Mouse (Mus musculus) embryonic stem cell, embryonic (primary cell): ENCODE measurements around the gene Btg4.
"Not testable (repeated sequence)": the region's sequence is repeated elsewhere in the genome, so short reads cannot be mapped to it uniquely, and the experiment has no call there.

ENCODE experiments used
- CTCF ChIA-PET, 4 experiments: fragments of 300-600 bp in 2 of 4; fragments of 350-600 bp in 2 of 4; sonication (Branson Sonifier 250); formaldehyde crosslinking; loops; one replicate each; lab custom pipeline; 2022; ENCODE audit warnings: inconsistent platforms in 2 of 4; lab: Charles Lee
- POLR2A ChIA-PET, 4 experiments: fragments of 300-600 bp in 2 of 4; fragments of 350-600 bp in 2 of 4; sonication (Branson Sonifier 250); formaldehyde crosslinking; loops; one replicate each; lab custom pipeline; 2022; ENCODE audit warnings: antibody characterized with exemption in 4 of 4, inconsistent platforms in 1 of 4; lab: Charles Lee

The Btg4 gene

GRCm38 (mm10) chr9:51075780-51076179 lies 15.1 kb downstream of the Btg4 start:
- POLR2A ChIA-PET: interaction anchor here in 3 of 4 experiments (0.6 to 0.9 kb wide), 3 partner anchors 19 to 221 kb away, joined by 3 to 5 read pairs (median 4); no protein-coding TSS in a partner anchor
- CTCF ChIA-PET: no interaction called here

- ChIA-PET POLR2A (interaction anchor here (0.6 to 1.1 kb wide), 4 partner anchors 20 to 221 kb away, joined by 3 to 5 read pairs (median 4); no protein-coding TSS in a partner anchor), CTCF (interaction anchor here in 2 of 4 experiments (0.6 to 1.4 kb wide), 2 partner anchors 85 to 901 kb away, joined by 3 read pairs; no protein-coding TSS in a partner anchor)
Measured at GRCm38 (mm10) chr9:51076300-51076978, 15.7 kb downstream of the Btg4 start.

DNA sequence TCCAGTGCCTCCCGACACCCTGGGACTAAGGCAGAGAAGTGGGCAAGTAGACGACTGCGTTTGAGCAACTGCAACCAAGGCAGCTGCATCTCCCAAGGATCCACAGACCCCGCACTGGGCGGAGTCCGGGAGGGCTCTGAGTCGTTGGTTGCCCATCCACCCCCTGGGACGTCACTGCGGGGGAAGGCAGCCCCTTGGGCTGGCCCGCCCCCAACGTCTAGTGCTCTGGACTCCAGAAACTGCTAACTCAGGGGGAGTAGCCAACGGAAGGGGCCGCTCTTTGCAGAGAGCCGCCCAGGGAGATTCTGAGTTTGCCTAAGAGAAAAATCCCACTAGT lies 16.2 kb downstream of the Btg4 start, which contains the start of gene Layn:
Gene Layn (minus strand): TSS at position 116 of the 337 bp plus-strand sequence.
- POLR2A ChIA-PET: interaction anchor here in 1 of 4 experiments (1.1 kb wide), 1 partner anchor 27 kb away, joined by 4 read pairs; no protein-coding TSS in a partner anchor

DNA sequence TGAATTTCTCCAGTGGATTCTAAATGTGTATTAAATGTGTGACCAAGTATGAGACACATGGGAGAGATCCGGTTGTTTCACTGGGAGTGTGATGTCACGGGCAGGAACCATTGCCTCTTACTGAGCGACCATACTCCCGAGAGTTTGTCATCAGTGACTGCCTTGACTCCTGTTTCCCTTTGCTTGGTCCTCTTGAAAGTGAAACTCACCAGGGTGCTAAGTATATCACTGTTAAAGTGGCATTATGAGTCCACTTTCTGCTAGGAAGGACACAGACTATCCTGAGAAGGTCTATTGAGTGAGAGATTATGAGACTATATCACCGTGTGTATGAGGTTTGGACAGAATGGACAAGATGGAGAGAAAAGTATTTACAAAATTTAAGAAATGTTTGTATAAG lies 20.9 kb downstream of the Btg4 start:
- POLR2A ChIA-PET: no interaction called here
- CTCF ChIA-PET: no interaction called here

More for the DNA sequence above, 16.2 kb downstream of the Btg4 start, which contains the start of gene Layn:
- CTCF ChIA-PET: interaction anchor here in 1 of 4 experiments (0.9 to 1.4 kb wide), 2 partner anchors 25 to 85 kb away, joined by 3 read pairs; partner anchors contain the start of gene 4833427G06Rik

GRCm38 (mm10) chr9:51093697-51094096 lies 33.0 kb downstream of the Btg4 start:
- ChIA-PET CTCF (no interaction called here), POLR2A (no interaction called here)

- ChIA-PET POLR2A (no interaction called here), CTCF (no interaction called here)
Measured at GRCm38 (mm10) chr9:51096306-51096705, 35.6 kb downstream of the Btg4 start.

DNA sequence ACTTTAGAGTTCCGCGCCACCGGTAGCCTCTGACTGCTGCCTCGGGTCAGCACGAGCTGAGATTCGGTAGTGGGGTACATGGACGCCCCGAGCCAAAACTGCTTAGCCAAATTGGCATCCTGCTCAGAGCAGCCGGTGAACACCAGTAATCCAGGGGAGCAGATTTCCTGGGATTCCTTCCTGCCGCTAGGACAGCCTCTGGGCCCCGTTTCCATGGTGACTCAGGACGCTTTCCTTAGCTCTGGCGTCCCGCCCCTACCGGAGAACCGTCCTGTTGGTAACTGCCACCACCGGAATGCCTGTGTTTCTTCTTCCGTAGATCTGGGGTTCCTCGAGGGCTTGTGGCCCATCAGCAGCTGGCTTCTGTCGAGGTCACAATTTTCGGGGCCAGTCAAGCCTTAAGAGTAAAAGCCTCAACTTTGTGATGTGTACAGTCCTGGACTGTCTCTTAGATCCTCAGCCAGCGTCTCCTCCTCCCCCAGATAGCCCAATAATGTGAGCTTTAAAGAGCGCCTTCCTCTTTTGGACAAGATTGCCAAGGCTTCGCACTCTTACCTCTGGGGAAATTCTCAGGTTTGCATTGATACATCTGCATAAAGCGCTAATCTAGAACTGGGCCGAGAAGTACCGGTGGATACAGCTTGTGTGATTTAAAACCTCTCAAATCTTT lies 41.2 kb downstream of the Btg4 start, which contains the start of gene 4833427G06Rik:
Gene 4833427G06Rik (minus strand): TSS at position 323 of the 670 bp plus-strand sequence.
- ChIA-PET POLR2A (interaction anchor here in 3 of 4 experiments (0.6 to 1.2 kb wide), 5 partner anchors 14 to 367 kb away, joined by 3 to 5 read pairs (median 4); no protein-coding TSS in a partner anchor), CTCF (interaction anchor here in 3 of 4 experiments (0.6 to 1.4 kb wide), 6 partner anchors 24 to 1709 kb away, joined by 3 to 8 read pairs (median 4); no protein-coding TSS in a partner anchor)

DNA sequence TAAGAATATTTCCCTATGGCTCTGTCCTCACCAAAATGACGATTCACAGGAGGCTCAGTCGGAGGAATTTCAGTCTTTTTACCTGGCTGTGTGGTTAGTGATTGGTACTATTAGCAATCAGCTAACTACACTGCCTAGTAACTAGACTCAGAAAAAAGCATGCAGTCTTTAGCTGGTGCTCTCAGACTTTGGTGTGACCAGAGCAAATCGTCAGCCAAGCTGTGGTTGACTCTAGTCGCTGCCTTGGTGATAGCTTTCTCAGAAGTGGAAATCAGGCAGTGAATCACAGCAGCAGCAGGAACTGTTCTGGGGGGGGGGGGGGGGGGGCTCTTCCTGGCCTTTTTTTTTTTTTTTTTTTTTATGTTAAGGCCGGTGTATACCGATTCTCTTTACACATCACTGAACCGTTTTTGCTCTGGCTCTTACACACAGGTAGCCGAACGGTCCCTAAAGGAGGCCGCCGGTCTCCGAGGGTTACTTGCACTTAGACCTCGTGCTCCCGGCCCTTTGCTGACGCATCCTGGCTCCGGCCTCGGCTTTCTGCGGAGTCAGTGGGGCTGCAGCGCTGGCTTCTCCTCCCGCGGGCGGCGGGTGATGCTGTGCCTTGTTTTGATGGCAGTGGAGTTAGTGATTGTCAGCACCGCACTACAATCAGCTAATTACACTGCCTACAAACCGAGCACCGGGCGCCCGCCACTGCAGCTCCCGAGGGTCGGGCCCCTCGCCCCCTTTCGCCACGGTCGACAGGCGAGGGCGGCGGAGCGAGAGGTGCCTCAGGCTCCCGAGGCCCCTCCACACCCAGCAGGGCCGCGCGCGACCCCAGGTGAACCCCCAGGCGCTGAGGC lies 42.5 kb downstream of the Btg4 start:
- CTCF ChIA-PET: interaction anchor here in 3 of 4 experiments (0.6 to 1.4 kb wide), 4 partner anchors 26 to 659 kb away, joined by 3 to 10 read pairs (median 4); no protein-coding TSS in a partner anchor
- POLR2A ChIA-PET: interaction anchor here (0.6 to 1.4 kb wide), 10 partner anchors 13 to 1521 kb away, joined by 3 to 5 read pairs (median 4); partner anchors contain the start of genes Layn (in 1 of the 4), Sdhd (in 1 of the 4) and Timm8b (in 1 of the 4)

GRCm38 (mm10) chr9:51103808-51104514 lies 43.3 kb downstream of the Btg4 start:
- ChIA-PET POLR2A (interaction anchor here in 3 of 4 experiments (0.7 to 1.4 kb wide), 4 partner anchors 26 to 500 kb away, joined by 3 to 5 read pairs (median 4); partner anchors contain the start of genes Layn (in 1 of the 3), Sdhd (in 1 of the 3) and Timm8b (in 1 of the 3)), CTCF (no interaction called here)

- CTCF ChIA-PET: no interaction called here
- POLR2A ChIA-PET: no interaction called here
Measured at GRCm38 (mm10) chr9:51105751-51106150, 45.0 kb downstream of the Btg4 start.

GRCm38 (mm10) chr9:51114767-51115166 lies 54.1 kb downstream of the Btg4 start:
- ChIA-PET POLR2A (no interaction called here), CTCF (no interaction called here)

DNA sequence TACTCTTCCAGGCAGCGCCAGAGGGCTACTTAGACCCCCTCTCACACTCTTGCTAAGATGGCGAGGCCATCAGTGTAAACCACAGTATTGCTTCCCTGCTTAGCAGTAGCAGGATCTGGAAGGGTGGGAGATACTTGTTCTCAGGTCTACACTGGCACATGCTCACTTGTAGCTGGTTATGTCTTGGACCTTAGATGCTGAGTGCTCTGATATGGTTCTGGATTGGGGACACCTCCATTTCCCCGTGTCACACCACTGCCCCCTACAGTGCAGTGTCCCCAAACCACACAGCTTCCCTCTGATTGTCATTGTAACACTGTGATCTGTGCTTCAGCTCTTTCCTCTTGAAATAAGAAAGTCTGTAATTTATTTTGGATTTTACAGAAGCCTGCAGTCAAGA lies 76.3 kb downstream of the Btg4 start:
- CTCF ChIA-PET: interaction anchor here in 3 of 4 experiments (0.5 to 1.5 kb wide), 8 partner anchors 11 to 336 kb away, joined by 3 to 6 read pairs (median 3); partner anchors contain the start of gene 4833427G06Rik (in 1 of the 3)

GRCm38 (mm10) chr9:51137432-51137831 lies 76.7 kb downstream of the Btg4 start:
- ChIA-PET CTCF (interaction anchor here in 2 of 4 experiments (0.8 to 1.5 kb wide), 5 partner anchors 11 to 336 kb away, joined by 3 to 6 read pairs (median 3); partner anchors contain the start of gene 4833427G06Rik (in 1 of the 2)), POLR2A (interaction anchor here in 1 of 4 experiments (0.6 kb wide), 1 partner anchor 174 kb away, joined by 3 read pairs; no protein-coding TSS in a partner anchor)

More for the DNA sequence above, 76.3 kb downstream of the Btg4 start:
- POLR2A ChIA-PET: interaction anchor here in 1 of 4 experiments (0.6 to 0.7 kb wide), 2 partner anchors 267 to 1074 kb away, joined by 3 to 5 read pairs; no protein-coding TSS in a partner anchor

DNA sequence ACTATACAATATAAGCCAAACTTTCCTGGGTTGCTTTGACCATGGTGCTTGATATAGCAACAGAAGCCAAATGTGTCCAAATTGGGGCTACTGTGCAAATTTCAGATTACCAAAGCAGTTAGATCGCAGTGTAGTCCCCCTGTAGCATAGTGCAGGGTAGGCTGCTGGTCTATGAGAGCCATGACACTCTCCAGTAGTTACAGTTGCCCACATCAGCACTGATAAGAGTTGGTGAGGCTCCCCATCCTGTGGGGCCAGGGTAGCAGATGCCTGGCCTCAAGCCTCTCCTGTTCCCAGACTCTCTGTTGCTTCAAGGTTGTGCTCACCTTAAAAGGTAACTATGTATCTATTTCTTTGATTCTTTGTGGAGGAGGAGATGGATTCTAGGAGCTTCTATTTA lies 77.1 kb downstream of the Btg4 start:
- POLR2A ChIA-PET: interaction anchor here in 1 of 4 experiments (0.6 kb wide), 1 partner anchor 174 kb away, joined by 3 read pairs; no protein-coding TSS in a partner anchor
- CTCF ChIA-PET: interaction anchor here in 2 of 4 experiments (1.2 to 1.5 kb wide), 3 partner anchors 14 to 337 kb away, joined by 3 to 6 read pairs (median 5); partner anchors contain the start of gene 4833427G06Rik (in 1 of the 2)

- POLR2A ChIA-PET: interaction anchor here in 1 of 4 experiments (0.6 kb wide), 1 partner anchor 173 kb away, joined by 3 read pairs; no protein-coding TSS in a partner anchor
Measured at GRCm38 (mm10) chr9:51138301-51138700, 77.6 kb downstream of the Btg4 start.

GRCm38 (mm10) chr9:51139401-51139800 lies 78.7 kb downstream of the Btg4 start:
- POLR2A ChIA-PET: not testable (repeated sequence)
- CTCF ChIA-PET: interaction anchor here in 1 of 4 experiments (0.7 kb wide), 1 partner anchor 132 kb away, joined by 6 read pairs; no protein-coding TSS in a partner anchor

More at GRCm38 (mm10) chr9:51138301-51138700, 77.6 kb downstream of the Btg4 start:
- CTCF ChIA-PET: interaction anchor here in 1 of 4 experiments (1.2 kb wide), 1 partner anchor 338 kb away, joined by 3 read pairs; no protein-coding TSS in a partner anchor

DNA sequence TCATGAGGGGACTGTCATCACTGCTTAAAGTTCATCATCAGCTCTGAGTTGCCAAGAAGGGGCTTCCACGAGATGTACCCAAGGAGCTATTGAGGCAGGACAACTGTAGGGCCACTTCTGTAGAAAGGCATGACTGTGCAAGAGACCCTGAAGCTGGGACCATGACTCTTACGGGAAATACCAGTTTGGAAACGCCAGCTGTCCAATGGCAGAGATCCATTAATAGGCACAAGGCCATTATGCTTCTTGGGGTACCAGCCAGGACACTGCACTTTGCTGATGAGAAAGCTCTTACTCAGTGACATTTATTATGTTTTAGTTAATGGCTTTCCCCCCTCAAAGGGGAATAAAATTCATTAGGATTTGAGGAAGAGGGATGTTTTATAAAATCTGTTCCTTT lies 80.0 kb downstream of the Btg4 start:
- ChIA-PET CTCF (no interaction called here), POLR2A (no interaction called here)
